In the genomic region with DNA sequence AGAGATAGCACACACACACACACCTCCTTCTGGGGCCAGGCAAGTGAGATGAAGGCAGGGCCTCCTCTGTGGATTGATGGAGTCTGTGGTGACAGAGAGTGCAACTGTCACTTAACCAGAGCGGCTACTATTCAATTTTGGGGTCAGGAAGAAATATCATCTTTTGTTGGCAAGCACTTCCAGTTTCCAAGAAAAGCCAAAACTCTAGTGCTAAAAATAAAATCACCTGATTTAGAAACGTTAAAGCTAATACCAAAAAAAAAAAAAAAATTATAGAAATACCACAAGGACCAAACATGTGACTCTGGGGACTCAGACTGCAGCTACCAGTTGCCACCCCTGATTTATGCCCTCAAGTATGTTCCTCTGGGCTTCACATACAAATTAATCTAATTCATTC, we compare ENCODE assay signal across 1 mouse cellular context.
TF ChIP-seq lines count a peak whose summit lies in the region.

No protein-coding gene starts in this region.

TF ChIP-seq in MEL, 35 proteins besides CTCF, POLR2A, EP300 and RAD21 (continued from another document):
- peak; percentile 17; the same call in 1 of the 2 replicates for TF ChIP-seq MEF2A (IDR thresholded peaks at IDR 0.05; ENCODE audit: extremely low read depth, insufficient replicate concordance, low read depth, low read length, poor library complexity, severe bottlenecking)
